Mouse (Mus musculus): ENCODE results near the gene Ttll13.

DNA sequence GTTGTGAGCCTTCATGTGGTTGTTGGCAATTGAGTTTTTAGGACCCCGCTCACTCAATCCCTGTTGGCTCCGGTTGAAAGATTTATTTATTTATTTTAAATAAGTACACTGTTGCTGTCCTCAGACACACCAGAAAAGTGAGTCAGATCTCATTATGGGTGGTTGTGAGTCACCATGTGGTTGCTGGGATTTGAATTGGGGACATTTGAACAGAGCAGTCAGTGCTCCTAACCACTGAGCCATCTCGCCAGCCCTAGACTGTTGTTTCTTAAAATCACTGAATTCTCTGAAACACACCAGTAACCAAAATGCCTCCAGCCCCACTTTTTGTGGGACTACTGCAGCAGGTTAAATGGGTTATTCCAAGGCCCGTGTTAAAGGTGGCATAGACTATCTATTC, 52.6 kb downstream of the Ttll13 start:
- TF ChIP-seq POLR2A (IDR thresholded peaks at IDR 0.05; ENCODE audit: control insufficient read depth in 1 of 2, insufficient read depth in 1 of 2, low read depth in 1 of 2, low read length in 2 of 2, poor library complexity in 1 of 2) (no peak), CTCF (IDR thresholded peaks at IDR 0.05 in 2 of 3, conservative IDR thresholded peaks at IDR 0.05 in 1 of 3; ENCODE audit: control insufficient read depth in 1 of 3, insufficient read depth in 1 of 3, low read depth in 2 of 3, low read length in 3 of 3, poor library complexity in 1 of 3, severe bottlenecking in 1 of 3) (no peak), GATA1 (IDR thresholded peaks at IDR 0.05; ENCODE audit: low read depth, low read length) (no peak)

Data from MEL (cell line).